Comparison of ENCODE assay signal across 8 mouse cellular contexts in the genomic region with DNA sequence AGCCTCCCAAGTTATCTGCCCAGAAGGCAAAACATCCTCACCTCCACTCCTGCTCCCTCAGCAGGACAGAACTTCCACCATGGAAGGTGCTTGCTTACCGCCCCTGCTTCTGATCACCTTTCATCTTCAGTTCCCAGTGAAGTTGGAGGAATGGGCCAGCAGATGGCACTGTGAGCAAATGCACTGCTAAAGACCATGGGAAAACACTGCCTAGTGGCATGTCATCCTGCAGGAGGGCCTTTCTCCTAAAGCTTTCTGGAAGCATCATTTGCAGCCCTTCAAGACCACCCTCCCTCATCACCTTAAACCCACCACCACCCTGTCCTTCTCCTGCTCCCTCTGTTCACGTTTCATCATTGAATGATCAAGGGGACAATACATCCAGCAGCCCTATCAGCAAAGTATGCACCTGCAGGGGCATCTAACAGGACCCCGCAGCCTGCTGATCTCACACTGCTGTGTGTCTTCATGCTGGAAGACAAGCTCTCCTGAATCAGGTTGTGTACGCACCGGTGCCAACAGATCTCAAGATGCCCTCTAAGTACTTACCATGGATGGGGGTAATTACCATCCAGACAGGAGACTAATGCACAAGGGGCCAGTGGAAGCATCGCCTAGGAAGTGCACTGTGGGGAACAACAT. TPM values are rescaled to one million over a fixed set of nuclear protein-coding genes. Genes with fewer than 3 reads are reported as not detected.
DNase-seq lines count a peak whose midpoint lies in the region; ATAC-seq and TF ChIP-seq lines count a peak whose summit lies in the region.
"Not testable (repeated sequence)": the region's sequence is repeated elsewhere in the genome, so short reads cannot be mapped to it uniquely, and the experiment has no call there.

No protein-coding gene starts in this region.

- not testable (repeated sequence) for H3K27me3 ChIP-seq in forebrain, embryonic 14.5 days (replicated peaks; ENCODE audit: control insufficient read depth, insufficient read depth, low read length); heart, adult 2 months (ENCODE audit: control insufficient read depth, insufficient read depth, low read length); hindbrain, postnatal 0 days (ENCODE audit: insufficient read depth, low read length); midbrain, embryonic 16.5 days (ENCODE audit: control insufficient read depth, insufficient read depth, low read depth, low read length); neural tube, embryonic 15.5 days (replicated peaks)

- not testable (repeated sequence) for H3K36me3 ChIP-seq in forebrain, embryonic 14.5 days (ENCODE audit: control insufficient read depth, insufficient read depth, low read length); heart, adult 2 months (ENCODE audit: control insufficient read depth, insufficient read depth, low read length); hindbrain, postnatal 0 days (ENCODE audit: insufficient read depth, low read length); midbrain, embryonic 16.5 days (ENCODE audit: control insufficient read depth, insufficient read depth, low read length); neural tube, embryonic 15.5 days

- not testable (repeated sequence) for H3K9ac ChIP-seq in forebrain, embryonic 14.5 days (ENCODE audit: low read length); heart, adult 2 months (ENCODE audit: low read depth, low read length); hindbrain, postnatal 0 days (replicated peaks; ENCODE audit: low read length); midbrain, embryonic 16.5 days (ENCODE audit: low read depth, low read length); neural tube, embryonic 15.5 days (replicated peaks)

- WGBS in forebrain, embryonic 14.5 days, result 70% methylated on average over 4 of the region's 6 CpGs
- 71% methylated on average over 5 of the region's 6 CpGs for WGBS in heart, adult 2 months
- 64% methylated on average over 5 of the region's 6 CpGs for WGBS in hindbrain, postnatal 0 days
- 55% methylated on average over 2 of the region's 6 CpGs for WGBS in midbrain, embryonic 16.5 days
- WGBS in neural tube, embryonic 15.5 days, result 58% methylated on average over 6 of the region's 6 CpGs

- intact Hi-C loops in heart, adult 2 months (cut with DNase I), result loop anchor here (5.0 kb wide), 1 partner anchor 193 kb away; no protein-coding TSS in a partner anchor

- not testable (repeated sequence) for H3K79me2 ChIP-seq in heart, adult 2 months (replicated peaks; ENCODE audit: control insufficient read depth, insufficient read depth, low read length)

- ATAC-seq in activated CD4-positive, CD25-positive, alpha-beta regulatory T cell, adult 4 months, result peak; percentile 74
- peak; percentile 81 for ATAC-seq in forebrain, embryonic 14.5 days
- peak; percentile 85 for ATAC-seq in hindbrain, postnatal 0 days
- peak; percentile 95 for ATAC-seq in megakaryocyte progenitor cell, adult 5-6 weeks (replicated peaks; ENCODE audit: poor library complexity)
- peak; percentile 87 for ATAC-seq in midbrain, embryonic 16.5 days
- ATAC-seq in neural tube, embryonic 15.5 days (ENCODE audit: low FRiP score), result peak; percentile 77

- not testable (repeated sequence) for H3K4me2 ChIP-seq in forebrain, embryonic 14.5 days (ENCODE audit: low read length); hindbrain, postnatal 0 days (ENCODE audit: low read depth, low read length); midbrain, embryonic 16.5 days (ENCODE audit: low read length); neural tube, embryonic 15.5 days

- TF ChIP-seq POLR2A in heart, adult 2 months (IDR thresholded peaks at IDR 0.05; ENCODE audit: insufficient read depth, low read depth, low read length), result not testable (repeated sequence)

- not testable (repeated sequence) for H3K4me1 ChIP-seq in forebrain, embryonic 14.5 days (ENCODE audit: control insufficient read depth, insufficient read depth, low read length); heart, adult 2 months (ENCODE audit: control insufficient read depth, insufficient read depth, low read length); hindbrain, postnatal 0 days (ENCODE audit: insufficient read depth, low read length); midbrain, embryonic 16.5 days (ENCODE audit: control insufficient read depth, insufficient read depth, low read length); neural tube, embryonic 15.5 days

- DNase-seq in forebrain, embryonic 14.5 days (ENCODE audit: low spot score); heart, adult 2 months; hindbrain, postnatal 0 days (ENCODE audit: low spot score); layer of hippocampus, adult 2 months (ENCODE audit: low spot score in 2 of 2): not testable (repeated sequence)

- not testable (repeated sequence) for H3K27ac ChIP-seq in forebrain, embryonic 14.5 days (ENCODE audit: low read depth, low read length); heart, adult 2 months; hindbrain, postnatal 0 days; layer of hippocampus, adult 2 months; midbrain, embryonic 16.5 days (ENCODE audit: low read length); neural tube, embryonic 15.5 days (replicated peaks)

- TF ChIP-seq CTCF in heart, adult 2 months (IDR thresholded peaks at IDR 0.05), result 0 out of 2 replicates have a peak, but pooled peaks have one; percentile 24
- TF ChIP-seq CTCF in hindbrain, postnatal 0 days (IDR thresholded peaks at IDR 0.05; ENCODE audit: low read depth), result peak; percentile 35
- peak; percentile 51 for TF ChIP-seq CTCF in layer of hippocampus, adult 2 months (conservative IDR thresholded peaks at IDR 0.05)

- not testable (repeated sequence) for H3K9me3 ChIP-seq in forebrain, embryonic 14.5 days (replicated peaks; ENCODE audit: control insufficient read depth, low read length); hindbrain, postnatal 0 days (ENCODE audit: low read length); midbrain, embryonic 16.5 days (replicated peaks; ENCODE audit: control insufficient read depth, low read length, poor library complexity, severe bottlenecking); neural tube, embryonic 15.5 days (replicated peaks)

- TF ChIP-seq EP300 in heart, adult 2 months (IDR thresholded peaks at IDR 0.05; ENCODE audit: insufficient read depth, low read depth, low read length), result not testable (repeated sequence)

- not testable (repeated sequence) for H3K4me3 ChIP-seq in forebrain, embryonic 14.5 days (ENCODE audit: low read depth, low read length); heart, adult 2 months; hindbrain, postnatal 0 days (ENCODE audit: low read length); layer of hippocampus, adult 2 months; midbrain, embryonic 16.5 days (ENCODE audit: low read depth, low read length); neural tube, embryonic 15.5 days (replicated peaks)

RNA-seq across cellular contexts. Expression of gene Ids, which starts 9.7 kb away (rescaled TPM):
- polyA plus RNA-seq in activated CD4-positive, CD25-positive, alpha-beta regulatory T cell, adult 4 months (2017; shearing (Covaris generic)), result 1 to 10 TPM; 3.4 to 4.2 TPM
- 13.8 and 15.1 TPM in 2 replicates for polyA plus RNA-seq in forebrain, embryonic 14.5 days (2014; fragmentation: Nextera tagmentation; extraction: Ambion mirVana)
- total RNA-seq in heart, adult 2 months (2021), result 10 to 100 TPM; 19.1 to 23.3 TPM
- 18.2 and 31.7 TPM in 2 replicates for polyA plus RNA-seq in heart, adult 2 months (2012; rRNA removed)
- 108 and 126 TPM in 2 replicates for total RNA-seq in hindbrain, postnatal 0 days (2014; rRNA removed)
- 20.8 and 22.0 TPM in 2 replicates for polyA plus RNA-seq in hindbrain, postnatal 0 days (2015; fragmentation: Nextera tagmentation; extraction: Ambion mirVana)
- 100 to 1,000 TPM; 286 to 303 TPM for total RNA-seq in layer of hippocampus, adult 2 months (2021)
- 16.8 and 17.6 TPM in 2 replicates for total RNA-seq in megakaryocyte progenitor cell, adult 5-6 weeks (2015)
- 3.0 and 4.3 TPM in 2 replicates for total RNA-seq in megakaryocyte progenitor cell, adult 5-6 weeks (2017)
- polyA plus RNA-seq in midbrain, embryonic 16.5 days (2015; fragmentation: Nextera tagmentation; extraction: Ambion mirVana), result 17.3 and 19.3 TPM in 2 replicates
- 12.4 and 15.6 TPM in 2 replicates for polyA plus RNA-seq in neural tube, embryonic 15.5 days (2015; fragmentation: Nextera tagmentation; extraction: Ambion mirVana)

RNA-seq across cellular contexts. Expression of gene 1110012L19Rik, which starts 11.1 kb away (rescaled TPM):
- polyA plus RNA-seq in activated CD4-positive, CD25-positive, alpha-beta regulatory T cell, adult 4 months (2017; shearing (Covaris generic)), result 10 to 100 TPM; 35.4 to 35.5 TPM
- polyA plus RNA-seq in forebrain, embryonic 14.5 days (2014; fragmentation: Nextera tagmentation; extraction: Ambion mirVana), result 42.6 and 45.4 TPM in 2 replicates
- 10 to 100 TPM; 13.3 to 16.1 TPM for total RNA-seq in heart, adult 2 months (2021)
- 8.5 and 11.5 TPM in 2 replicates for polyA plus RNA-seq in heart, adult 2 months (2012; rRNA removed)
- 15.1 and 15.7 TPM in 2 replicates for total RNA-seq in hindbrain, postnatal 0 days (2014; rRNA removed)
- 40.5 and 42.0 TPM in 2 replicates for polyA plus RNA-seq in hindbrain, postnatal 0 days (2015; fragmentation: Nextera tagmentation; extraction: Ambion mirVana)
- 10 to 100 TPM; 14.3 to 16.5 TPM for total RNA-seq in layer of hippocampus, adult 2 months (2021)
- 13.6 and 22.1 TPM in 2 replicates for total RNA-seq in megakaryocyte progenitor cell, adult 5-6 weeks (2015)
- total RNA-seq in megakaryocyte progenitor cell, adult 5-6 weeks (2017), result 25.6 and 26.7 TPM in 2 replicates
- 39.6 and 42.3 TPM in 2 replicates for polyA plus RNA-seq in midbrain, embryonic 16.5 days (2015; fragmentation: Nextera tagmentation; extraction: Ambion mirVana)
- 39.1 and 43.9 TPM in 2 replicates for polyA plus RNA-seq in neural tube, embryonic 15.5 days (2015; fragmentation: Nextera tagmentation; extraction: Ambion mirVana)
